Mouse (Mus musculus): Measurements from ENCODE around the gene Snx10. TPM values are rescaled to one million over a fixed set of nuclear protein-coding genes. Genes with fewer than 3 reads are reported as not detected.

The Snx10 gene
- polyA plus RNA-seq, 1 experiment, result 4.3 TPM

DNA sequence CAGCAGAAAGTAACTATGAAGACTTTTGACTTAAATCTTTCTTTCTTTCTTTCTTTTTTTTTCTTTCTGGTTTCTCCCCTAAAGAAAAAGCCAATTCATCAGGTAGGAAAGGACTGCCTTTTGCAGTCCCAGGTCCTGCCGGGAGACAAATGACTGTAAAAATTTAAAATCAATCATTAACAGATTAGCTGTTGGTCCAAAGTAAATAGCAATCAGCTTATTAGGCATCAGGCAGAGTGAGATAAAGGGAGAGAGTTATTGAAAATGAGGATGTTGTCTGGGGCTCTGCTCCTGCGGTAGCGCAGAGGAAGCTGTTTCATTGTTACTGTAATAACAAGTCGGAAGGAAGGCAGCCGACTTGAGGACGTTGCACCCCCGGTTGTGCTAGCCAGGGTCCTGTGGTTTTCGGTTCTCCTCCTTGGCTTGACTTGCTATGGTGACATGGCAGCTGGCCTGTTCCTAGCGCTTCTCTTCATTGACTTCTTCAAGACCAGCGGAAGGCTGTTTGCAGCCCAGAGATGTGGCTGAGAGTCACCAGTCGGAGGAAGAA is 112.4 kb downstream of the Snx10 start:
- Histone ChIP-seq H3K4me1 (replicated peaks; ENCODE audit: control insufficient read depth, insufficient read depth, low read length) (peaks cover 10% of the 10 kb centered on the region), H3K36me3 (ENCODE audit: control insufficient read depth, insufficient read depth, low read length) (no peaks in the 10 kb centered on the region), H3K4me3 (ENCODE audit: control insufficient read depth, insufficient read depth, low read length) (no peak overlapping the region), H3K27ac (ENCODE audit: control insufficient read depth, insufficient read depth, low read length) (no peak overlapping the region), H3K27me3 (ENCODE audit: control insufficient read depth, insufficient read depth, low read length) (no peaks in the 10 kb centered on the region)
- WGBS, result 6% methylated on average over 11 of the region's 11 CpGs
- TF ChIP-seq CTCF (IDR thresholded peaks at IDR 0.05; ENCODE audit: borderline replicate concordance, control insufficient read depth, extremely low read depth, insufficient read depth, low read length, poor library complexity) (no peak), POLR2A (IDR thresholded peaks at IDR 0.05; ENCODE audit: control insufficient read depth, extremely low read depth, insufficient read depth, low read length, poor library complexity) (no peak)
- DNase-seq, result peak; percentile 11

Other genes starting within 250 kb of the Snx10 start
- gene Nfe2l3, start 91.2 kb upstream of the Snx10 start, polyA plus RNA-seq (2012; rRNA removed), result 10.5 and 11.8 TPM in 2 replicates
- gene Hnrnpa2b1, start 54.0 kb upstream of the Snx10 start, polyA plus RNA-seq (2012; rRNA removed), result 154 and 162 TPM in 2 replicates
- gene Cbx3, start 53.5 kb upstream of the Snx10 start, polyA plus RNA-seq (2012; rRNA removed), result 20.5 and 24.4 TPM in 2 replicates

Data from thymus, adult 2 months (tissue).